Mouse (Mus musculus) left cerebral cortex, postnatal 14 days (tissue): ENCODE data around the gene Ptpn3. TPM values are rescaled to one million over a fixed set of nuclear protein-coding genes. Genes with fewer than 3 reads are reported as not detected.
A peak's percentile ranks its signal among the peaks of the same experiment; 100 is the strongest.
"Not testable (repeated sequence)": the region's sequence is repeated elsewhere in the genome, so short reads cannot be mapped to it uniquely, and the experiment has no call there.

Experiments used
- DNase-seq, 2 experiments: peaks; one replicate each; pipeline ENCODE4 v3.0.0; 2021 to 2022; ENCODE audit warnings: low spot score in 2 of 2, mixed read lengths in 1 of 2
- intact Hi-C: fragments of 180-260 bp; cut with DNase I; formaldehyde crosslinking; loops from one replicate; pipeline ENCODE4 v1.15.1; 2025
- total RNA-seq, 2 experiments: library from RNA; stranded (reverse); gene quantifications; 2 replicates each; pipeline ENCODE4 v1.2.3; 2021

Gene Ptpn3
- total RNA-seq, 2 experiments from 2014 or later, result 37.9 to 51.9 TPM

GRCm38 (mm10) chr4:57236513-57236912 is 65.1 kb downstream of the Ptpn3 start:
- intact Hi-C loops, result no loop called here
- DNase-seq, result no peak

- intact Hi-C loops, result no loop called here
- no peak for DNase-seq
These were observed 65.9 kb downstream of the Ptpn3 start for GRCm38 (mm10) chr4:57235741-57236140.

- no peak for DNase-seq
- intact Hi-C loops, result no loop called here
These were observed 67.3 kb downstream of the Ptpn3 start for GRCm38 (mm10) chr4:57234348-57234747.

- no peak for DNase-seq
- intact Hi-C loops, result no loop called here
These were observed 69.2 kb downstream of the Ptpn3 start for GRCm38 (mm10) chr4:57232439-57232838.

GRCm38 (mm10) chr4:57231323-57231722 is 70.3 kb downstream of the Ptpn3 start:
- intact Hi-C loops, result no loop called here
- peak in 1 of 2 experiments; percentile 21 for DNase-seq

GRCm38 (mm10) chr4:57230341-57230740 is 71.3 kb downstream of the Ptpn3 start:
- DNase-seq, result peak; percentile 15 to 34
- intact Hi-C loops, result no loop called here

- intact Hi-C loops, result no loop called here
These were observed 72.8 kb downstream of the Ptpn3 start for GRCm38 (mm10) chr4:57228601-57229520.

GRCm38 (mm10) chr4:57224776-57225175 is 76.9 kb downstream of the Ptpn3 start:
- DNase-seq, result no peak
- intact Hi-C loops, result no loop called here

More at GRCm38 (mm10) chr4:57228601-57229520, 72.8 kb downstream of the Ptpn3 start:
- DNase-seq, result peak; percentile 52 to 73

GRCm38 (mm10) chr4:57217746-57218145 is 83.9 kb downstream of the Ptpn3 start:
- intact Hi-C loops, result no loop called here
- no peak for DNase-seq

- no peak for DNase-seq
- intact Hi-C loops, result no loop called here
These were observed 85.1 kb downstream of the Ptpn3 start for GRCm38 (mm10) chr4:57216535-57216934.

GRCm38 (mm10) chr4:57214852-57215251 is 86.8 kb downstream of the Ptpn3 start:
- no peak for DNase-seq
- intact Hi-C loops, result no loop called here

- intact Hi-C loops, result no loop called here
- no peak for DNase-seq
These were observed 87.5 kb downstream of the Ptpn3 start for GRCm38 (mm10) chr4:57214114-57214513.

GRCm38 (mm10) chr4:57211706-57212105 is 89.9 kb downstream of the Ptpn3 start:
- DNase-seq, result no peak
- intact Hi-C loops, result no loop called here

GRCm38 (mm10) chr4:57205908-57206307 is 95.7 kb downstream of the Ptpn3 start:
- DNase-seq, result no peak
- intact Hi-C loops, result no loop called here

GRCm38 (mm10) chr4:57204780-57205179 is 96.9 kb downstream of the Ptpn3 start:
- intact Hi-C loops, result no loop called here
- DNase-seq, result no peak

- DNase-seq, result no peak
- intact Hi-C loops, result no loop called here
These were observed 98.8 kb downstream of the Ptpn3 start for GRCm38 (mm10) chr4:57202660-57203361.

GRCm38 (mm10) chr4:57202132-57202531 is 99.5 kb downstream of the Ptpn3 start:
- intact Hi-C loops, result no loop called here
- no peak for DNase-seq

GRCm38 (mm10) chr4:57200661-57201060 is 101.0 kb downstream of the Ptpn3 start:
- no peak for DNase-seq
- intact Hi-C loops, result no loop called here

GRCm38 (mm10) chr4:57198666-57199393 is 102.8 kb downstream of the Ptpn3 start:
- DNase-seq, intact Hi-C loops: not testable (repeated sequence)
